Mouse (Mus musculus): ENCODE results near the gene Krt13.

GRCm38 (mm10) chr11:100135731-100136130, 14.4 kb upstream of the Krt13 start, which contains the start of gene Krt15:
- TF ChIP-seq CTCF (IDR thresholded peaks at IDR 0.05) (no peak), EP300 (IDR thresholded peaks at IDR 0.05) (no peak)

Measured in lung, postnatal 0 days (tissue).